Mouse (Mus musculus): ENCODE measurements around the gene Anapc15-ps.

- TF ChIP-seq POLR2A (IDR thresholded peaks at IDR 0.05; ENCODE audit: low read depth, low read length) (no peak), CTCF (IDR thresholded peaks at IDR 0.05; ENCODE audit: extremely low read depth, insufficient read depth, insufficient read length, insufficient replicate concordance) (no peak)
Measured at GRCm38 (mm10) chr10:95659471-95660150, 13.6 kb downstream of the Anapc15-ps start.

All from spleen, adult 2 months (tissue).